Mouse (Mus musculus): ENCODE measurements at regions not wholly inside any gene's neighbourhood (a gene's known extent, or its start where the extent isn't known, plus 50 kb on each side); places are given as distances from the start of the nearest gene placed in this dataset.

DNA sequence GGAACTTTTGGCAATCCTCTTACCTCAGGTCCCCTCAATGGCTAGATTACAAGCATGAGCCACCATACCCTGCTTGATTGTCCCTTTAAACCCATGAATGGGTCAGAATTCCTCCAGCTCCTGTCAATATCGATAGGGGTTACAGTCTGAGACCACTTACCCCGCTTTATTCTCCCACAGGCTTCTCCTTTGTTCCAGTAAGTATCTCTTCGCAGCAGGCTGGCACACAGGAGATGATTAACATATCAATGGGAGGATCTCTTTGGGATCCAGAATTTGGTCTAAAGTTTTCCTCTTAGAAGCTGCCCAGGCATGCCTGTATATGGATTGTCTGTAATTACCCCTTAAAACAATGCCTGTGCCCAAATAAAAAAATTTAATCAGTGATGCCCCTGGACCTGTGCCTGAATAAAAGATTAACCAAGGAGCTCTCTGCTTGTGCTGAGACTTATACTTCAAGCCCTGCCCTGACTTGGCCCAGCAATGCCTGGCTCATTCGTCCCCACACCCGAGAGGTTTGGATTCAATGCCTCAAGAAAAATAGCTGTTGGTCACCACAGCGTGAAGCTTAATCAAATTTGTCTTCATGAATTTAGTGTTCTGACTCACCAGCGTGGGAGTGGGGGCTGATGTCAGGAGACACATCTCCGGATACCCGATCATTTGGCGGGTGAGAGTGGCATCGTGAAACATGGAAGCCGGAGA lies 97.9 kb upstream of the Zfp217 start:
- Histone ChIP-seq H3K9ac (replicated peaks; ENCODE audit: low read length) (peak overlapping the region; percentile 25; the same call in 1 of the 2 replicates), H3K36me3 (ENCODE audit: insufficient read depth, low read length) (no peaks in the 10 kb centered on the region), H3K4me2 (replicated peaks; ENCODE audit: low read depth, low read length) (0 out of 2 replicates have a peak overlapping the region, but pooled peaks have one; percentile 25), H3K27ac (ENCODE audit: low read length) (no peak overlapping the region; the same call in 1 of the 2 replicates), H3K4me3 (ENCODE audit: low read length) (no peak overlapping the region), H3K9me3 (ENCODE audit: low read length) (no peaks in the 10 kb centered on the region), H3K4me1 (ENCODE audit: insufficient read depth, low read length) (peaks cover 16% of the 10 kb centered on the region), H3K27me3 (ENCODE audit: insufficient read depth, low read length) (no peaks in the 10 kb centered on the region)
- peak; percentile 51; the same call in 1 of the 2 replicates for ATAC-seq (ENCODE audit: low FRiP score, low TSS enrichment)
- WGBS: 25% methylated on average over 12 of the region's 12 CpGs

- Histone ChIP-seq H3K27me3 (ENCODE audit: insufficient read depth, low read length) (no peaks in the 10 kb centered on the region), H3K9ac (replicated peaks; ENCODE audit: low read length) (no peak overlapping the region), H3K4me1 (ENCODE audit: insufficient read depth, low read length) (peaks cover 16% of the 10 kb centered on the region), H3K27ac (ENCODE audit: low read length) (no peak overlapping the region), H3K4me3 (ENCODE audit: low read length) (no peak overlapping the region), H3K9me3 (ENCODE audit: low read length) (no peaks in the 10 kb centered on the region), H3K4me2 (replicated peaks; ENCODE audit: low read depth, low read length) (no peak overlapping the region), H3K36me3 (ENCODE audit: insufficient read depth, low read length) (no peaks in the 10 kb centered on the region)
- 71% methylated on average over 4 of the region's 4 CpGs for WGBS
- ATAC-seq (ENCODE audit: low FRiP score, low TSS enrichment): no peak
These were observed 96.2 kb upstream of the Zfp217 start for GRCm38 (mm10) chr2:170244108-170244507.

DNA sequence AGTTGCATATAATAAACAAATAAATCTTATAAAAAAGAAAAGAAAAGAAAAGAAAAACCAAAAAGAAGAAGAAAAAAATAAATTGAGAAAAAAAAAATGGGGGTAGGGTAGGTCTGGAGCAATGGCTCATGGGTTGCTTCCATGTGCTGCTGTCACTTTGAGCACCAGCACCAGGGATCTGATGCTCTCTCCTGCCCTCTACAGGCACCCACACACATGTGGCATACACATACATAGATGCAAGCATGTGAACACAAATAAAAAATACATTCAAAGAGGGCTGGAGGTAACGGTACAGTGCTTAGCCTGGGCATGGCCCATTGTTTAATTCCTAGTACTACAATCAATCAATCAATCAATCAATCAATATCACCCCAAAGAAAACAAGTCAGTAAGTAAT lies 90.1 kb upstream of the Zfp217 start:
- Histone ChIP-seq H3K4me1 (ENCODE audit: insufficient read depth, low read length) (no peaks in the 10 kb centered on the region), H3K36me3 (ENCODE audit: insufficient read depth, low read length) (no peaks in the 10 kb centered on the region), H3K27me3 (ENCODE audit: insufficient read depth, low read length) (no peaks in the 10 kb centered on the region), H3K27ac (ENCODE audit: low read length) (no peak overlapping the region), H3K9ac (replicated peaks; ENCODE audit: low read length) (no peak overlapping the region), H3K4me2 (replicated peaks; ENCODE audit: low read depth, low read length) (no peak overlapping the region), H3K4me3 (ENCODE audit: low read length) (no peak overlapping the region), H3K9me3 (ENCODE audit: low read length) (no peaks in the 10 kb centered on the region)
- no peak for ATAC-seq (ENCODE audit: low FRiP score, low TSS enrichment)
- WGBS: 79% methylated on average over 1 of the region's 1 CpGs

DNA sequence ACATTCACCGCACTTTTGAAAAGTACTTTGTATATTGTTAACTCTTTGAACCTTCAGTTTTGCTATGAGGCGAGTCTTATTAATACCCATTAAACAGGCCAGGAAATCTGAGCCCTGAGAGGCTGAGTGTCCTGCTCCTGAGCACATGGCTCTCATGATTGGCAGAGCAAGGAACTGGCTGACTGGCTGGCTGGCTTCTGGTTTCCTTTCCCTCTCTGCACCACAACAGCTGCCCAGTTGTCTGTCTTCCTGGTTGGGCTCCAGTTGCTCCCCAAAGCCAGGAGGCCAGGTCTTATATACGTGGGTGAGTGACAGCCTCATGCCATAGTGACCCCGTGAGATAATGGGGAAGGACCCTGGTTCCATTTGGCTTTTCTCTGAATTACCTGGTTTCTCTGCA lies 85.5 kb upstream of the Zfp217 start:
- Histone ChIP-seq H3K27me3 (ENCODE audit: insufficient read depth, low read length) (no peaks in the 10 kb centered on the region), H3K9me3 (ENCODE audit: low read length) (no peaks in the 10 kb centered on the region), H3K9ac (replicated peaks; ENCODE audit: low read length) (no peak overlapping the region), H3K36me3 (ENCODE audit: insufficient read depth, low read length) (no peaks in the 10 kb centered on the region), H3K4me3 (ENCODE audit: low read length) (no peak overlapping the region), H3K4me2 (replicated peaks; ENCODE audit: low read depth, low read length) (no peak overlapping the region), H3K27ac (ENCODE audit: low read length) (no peak overlapping the region), H3K4me1 (ENCODE audit: insufficient read depth, low read length) (no peaks in the 10 kb centered on the region)
- WGBS: 41% methylated on average over 4 of the region's 4 CpGs
- ATAC-seq (ENCODE audit: low FRiP score, low TSS enrichment): no peak

DNA sequence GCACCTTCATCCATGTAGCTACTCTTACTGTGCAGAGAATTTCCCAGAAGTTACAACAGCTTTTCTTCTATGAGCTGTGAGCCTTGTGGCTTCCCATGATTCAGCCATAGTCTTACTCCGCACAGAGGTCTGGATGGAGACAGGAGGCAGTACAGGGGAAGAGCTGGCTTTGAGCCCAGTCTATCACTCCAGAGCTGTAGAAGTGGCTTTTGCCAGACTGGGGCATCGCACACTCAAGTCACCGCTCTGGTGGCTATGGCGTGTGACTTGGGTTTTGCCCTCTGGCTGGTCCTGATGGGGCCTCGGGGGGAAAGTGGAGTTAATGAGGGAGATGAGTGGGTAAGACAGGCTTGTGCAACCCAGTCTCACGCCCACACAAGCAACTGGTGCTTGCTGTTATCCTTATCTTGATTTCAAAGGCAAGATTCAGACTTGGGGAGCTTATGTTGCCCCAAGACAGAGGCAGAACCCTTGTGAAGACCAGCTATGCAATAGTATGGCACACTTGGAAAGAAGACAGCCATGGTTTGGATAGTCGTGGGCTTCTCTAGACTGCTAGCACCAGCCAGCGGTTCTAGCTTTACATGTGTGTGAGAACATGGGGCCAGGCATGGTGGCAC lies 81.7 kb upstream of the Zfp217 start:
- no peak overlapping the region for H3K4me3 ChIP-seq (ENCODE audit: low read length)
- H3K27me3 ChIP-seq (ENCODE audit: insufficient read depth, low read length): no peaks in the 10 kb centered on the region
- no peak for ATAC-seq (ENCODE audit: low FRiP score, low TSS enrichment)
- WGBS: 79% methylated on average over 8 of the region's 8 CpGs
- H3K9ac ChIP-seq (replicated peaks; ENCODE audit: low read length): no peak overlapping the region
- H3K9me3 ChIP-seq (ENCODE audit: low read length): no peaks in the 10 kb centered on the region
- no peak overlapping the region for H3K4me2 ChIP-seq (replicated peaks; ENCODE audit: low read depth, low read length)
- 0 out of 2 replicates have a peak, but pooled peaks cover 3% of the 10 kb centered on the region for H3K4me1 ChIP-seq (ENCODE audit: insufficient read depth, low read length)
- no peaks in the 10 kb centered on the region for H3K36me3 ChIP-seq (ENCODE audit: insufficient read depth, low read length)
- no peak overlapping the region for H3K27ac ChIP-seq (ENCODE audit: low read length)

- H3K4me2 ChIP-seq (replicated peaks; ENCODE audit: low read depth, low read length): no peak overlapping the region
- 91% methylated on average over 10 of the region's 10 CpGs for WGBS
- H3K27ac ChIP-seq (ENCODE audit: low read length): no peak overlapping the region
- no peaks in the 10 kb centered on the region for H3K9me3 ChIP-seq (ENCODE audit: low read length)
- no peaks in the 10 kb centered on the region for H3K36me3 ChIP-seq (ENCODE audit: insufficient read depth, low read length)
- no peak overlapping the region for H3K4me3 ChIP-seq (ENCODE audit: low read length)
- 0 out of 2 replicates have a peak, but pooled peaks cover 3% of the 10 kb centered on the region for H3K4me1 ChIP-seq (ENCODE audit: insufficient read depth, low read length)
- no peak for ATAC-seq (ENCODE audit: low FRiP score, low TSS enrichment)
- no peaks in the 10 kb centered on the region for H3K27me3 ChIP-seq (ENCODE audit: insufficient read depth, low read length)
- H3K9ac ChIP-seq (replicated peaks; ENCODE audit: low read length): no peak overlapping the region
These were observed 80.6 kb upstream of the Zfp217 start for GRCm38 (mm10) chr2:170228318-170228994.

GRCm38 (mm10) chr2:170223872-170224271 lies 76.0 kb upstream of the Zfp217 start:
- Histone ChIP-seq H3K36me3 (ENCODE audit: insufficient read depth, low read length) (no peaks in the 10 kb centered on the region), H3K4me3 (ENCODE audit: low read length) (no peak overlapping the region), H3K4me1 (ENCODE audit: insufficient read depth, low read length) (peaks cover 44% of the 10 kb centered on the region), H3K9me3 (ENCODE audit: low read length) (no peaks in the 10 kb centered on the region), H3K4me2 (replicated peaks; ENCODE audit: low read depth, low read length) (no peak overlapping the region), H3K27me3 (ENCODE audit: insufficient read depth, low read length) (no peaks in the 10 kb centered on the region), H3K9ac (replicated peaks; ENCODE audit: low read length) (no peak overlapping the region), H3K27ac (ENCODE audit: low read length) (no peak overlapping the region)
- no peak for ATAC-seq (ENCODE audit: low FRiP score, low TSS enrichment)
- 84% methylated on average over 7 of the region's 7 CpGs for WGBS

DNA sequence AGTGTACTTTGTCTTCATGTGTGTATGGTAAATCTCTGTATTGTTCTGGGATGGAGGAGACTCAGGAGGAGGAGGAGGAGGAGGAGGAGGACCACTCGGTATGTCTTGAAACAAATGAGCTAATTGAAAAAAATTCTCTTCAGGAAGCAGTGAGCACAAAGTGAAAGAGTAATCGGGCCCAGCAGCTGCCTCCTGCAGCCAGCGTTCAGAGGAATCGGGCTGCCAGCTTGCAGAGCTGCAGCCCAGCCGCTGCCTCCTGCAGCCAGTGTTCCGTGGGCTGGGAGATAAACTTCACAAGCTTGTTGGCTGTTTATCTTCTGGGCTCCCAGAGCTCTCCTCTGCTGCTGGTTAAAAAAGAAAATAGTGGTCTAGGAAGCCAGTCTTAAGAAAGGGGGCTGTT lies 74.9 kb upstream of the Zfp217 start:
- under 1% methylated on average over 6 of the region's 6 CpGs for WGBS
- H3K9ac ChIP-seq (replicated peaks; ENCODE audit: low read length): peak overlapping the region; percentile 51
- H3K9me3 ChIP-seq (ENCODE audit: low read length): no peaks in the 10 kb centered on the region
- H3K4me3 ChIP-seq (ENCODE audit: low read length): no peak overlapping the region
- H3K4me1 ChIP-seq (ENCODE audit: insufficient read depth, low read length): peaks cover 54% of the 10 kb centered on the region
- ATAC-seq (ENCODE audit: low FRiP score, low TSS enrichment): no peak
- peak overlapping the region; percentile 69; the same call in 1 of the 2 replicates for H3K27ac ChIP-seq (ENCODE audit: low read length)
- H3K27me3 ChIP-seq (ENCODE audit: insufficient read depth, low read length): no peaks in the 10 kb centered on the region
- H3K36me3 ChIP-seq (ENCODE audit: insufficient read depth, low read length): no peaks in the 10 kb centered on the region
- peak overlapping the region; percentile 38 for H3K4me2 ChIP-seq (replicated peaks; ENCODE audit: low read depth, low read length)

- peak overlapping the region; percentile 38 for H3K4me2 ChIP-seq (replicated peaks; ENCODE audit: low read depth, low read length)
- H3K36me3 ChIP-seq (ENCODE audit: insufficient read depth, low read length): no peaks in the 10 kb centered on the region
- peak overlapping the region; percentile 69 for H3K27ac ChIP-seq (ENCODE audit: low read length)
- H3K9me3 ChIP-seq (ENCODE audit: low read length): no peaks in the 10 kb centered on the region
- 0 out of 2 replicates have a peak overlapping the region, but pooled peaks have one; percentile 22 for H3K4me3 ChIP-seq (ENCODE audit: low read length)
- H3K27me3 ChIP-seq (ENCODE audit: insufficient read depth, low read length): no peaks in the 10 kb centered on the region
- H3K9ac ChIP-seq (replicated peaks; ENCODE audit: low read length): peak overlapping the region; percentile 51
- no peak for ATAC-seq (ENCODE audit: low FRiP score, low TSS enrichment)
- 12% methylated on average over 13 of the region's 13 CpGs for WGBS
- peaks cover 54% of the 10 kb centered on the region for H3K4me1 ChIP-seq (ENCODE audit: insufficient read depth, low read length)
These were observed 74.2 kb upstream of the Zfp217 start for GRCm38 (mm10) chr2:170221994-170222535.

Measured in kidney, embryonic 16.5 days (tissue).